Mouse (Mus musculus): Measurements from ENCODE around the gene Slc35f5.

- TF ChIP-seq CTCF (conservative IDR thresholded peaks at IDR 0.05; ENCODE audit: insufficient read depth, insufficient read length, low read depth, low read length): no peak
- TF ChIP-seq POLR2A (IDR thresholded peaks at IDR 0.05; ENCODE audit: low read depth, low read length): no peak
Observed at GRCm38 (mm10) chr1:125539312-125539711, 21.1 kb upstream of the Slc35f5 start.

Measured in kidney, adult 2 months (tissue).